Mouse (Mus musculus) heart, adult 2 months (tissue): ENCODE results near the gene Nt5e. TPM values are rescaled to one million over a fixed set of nuclear protein-coding genes. Genes with fewer than 3 reads are reported as not detected.

ENCODE experiments used
- DNase-seq, 2 experiments: peaks; one replicate each; pipeline ENCODE4 v3.0.0; 2021
- H3K27ac ChIP-seq: fragments of 200-600 bp; 2 replicates; pipeline ENCODE4 v1.8.1; 2022
- H3K27me3 ChIP-seq: fragments of 200-500 bp; 2 replicates; pipeline ENCODE4 v1.6.1; 2012; ENCODE audit warnings: mild to moderate bottlenecking, low read length, inconsistent platforms, mixed read lengths; ENCODE audit not compliant: control insufficient read depth, insufficient read depth
- H3K36me3 ChIP-seq: fragments of 200-500 bp; 2 replicates; pipeline ENCODE4 v1.6.1; 2012; ENCODE audit warnings: low read length, inconsistent platforms; ENCODE audit not compliant: control insufficient read depth, insufficient read depth
- H3K4me1 ChIP-seq: fragments of 200-500 bp; 2 replicates; pipeline ENCODE4 v1.6.1; 2011; ENCODE audit warnings: low read length; ENCODE audit not compliant: control insufficient read depth, insufficient read depth
- H3K4me3 ChIP-seq: fragments of 200-600 bp; 2 replicates; pipeline ENCODE4 v1.8.1; 2022
- H3K79me2 ChIP-seq: fragments of 200-500 bp; replicated peaks from 2 replicates; pipeline ENCODE4 v1.6.1; 2012; ENCODE audit warnings: mild to moderate bottlenecking, inconsistent platforms, low read length, moderate library complexity, mixed read lengths; ENCODE audit not compliant: control insufficient read depth, insufficient read depth
- H3K9ac ChIP-seq: fragments of 200-500 bp; 2 replicates; pipeline ENCODE4 v1.6.1; 2012; ENCODE audit warnings: low read depth, mild to moderate bottlenecking, control low read depth, inconsistent platforms, low read length, mixed read lengths
- CTCF ChIP-seq: fragments of 200-600 bp; IDR thresholded peaks from 2 replicates; pipeline ENCODE4 v1.8.1; 2022; ENCODE audit warnings: antibody characterized with exemption, mild to moderate bottlenecking, moderate library complexity
- EP300 ChIP-seq: fragments of 200-500 bp; IDR thresholded peaks from 2 replicates; pipeline ENCODE4 v1.6.1; 2011; ENCODE audit warnings: low read depth, low read length, control low read depth; ENCODE audit not compliant: insufficient read depth
- POLR2A ChIP-seq: fragments of 200-500 bp; IDR thresholded peaks from 2 replicates; pipeline ENCODE4 v1.6.1; 2011; ENCODE audit warnings: mild to moderate bottlenecking, low read depth, low read length, control low read depth; ENCODE audit not compliant: insufficient read depth
- WGBS: fragments of 180-500 bp; shearing (Covaris S2); methylation state at CpG from one replicate; pipeline ENCODE4 v1.1.7; 2018; 5-methylcytosine and 5-hydroxymethylcytosine counted together
- intact Hi-C: fragments of 180-260 bp; cut with DNase I; formaldehyde crosslinking; loops from one replicate; pipeline ENCODE4 v1.15.1; 2025
- polyA plus RNA-seq: library from polyadenylated mRNA; depleted of rRNA; stranded (reverse); fragments of >200 nt; gene quantifications from 2 replicates; pipeline ENCODE4 v1.2.3, GENCODE M21; 2012
- total RNA-seq, 2 experiments: library from RNA; stranded (reverse); gene quantifications; 2 replicates each; pipeline ENCODE4 v1.2.3; 2021

Gene Nt5e
- total and polyA plus RNA-seq, 3 experiments = 8.1 to 15.5 (median 13.4) TPM

DNA sequence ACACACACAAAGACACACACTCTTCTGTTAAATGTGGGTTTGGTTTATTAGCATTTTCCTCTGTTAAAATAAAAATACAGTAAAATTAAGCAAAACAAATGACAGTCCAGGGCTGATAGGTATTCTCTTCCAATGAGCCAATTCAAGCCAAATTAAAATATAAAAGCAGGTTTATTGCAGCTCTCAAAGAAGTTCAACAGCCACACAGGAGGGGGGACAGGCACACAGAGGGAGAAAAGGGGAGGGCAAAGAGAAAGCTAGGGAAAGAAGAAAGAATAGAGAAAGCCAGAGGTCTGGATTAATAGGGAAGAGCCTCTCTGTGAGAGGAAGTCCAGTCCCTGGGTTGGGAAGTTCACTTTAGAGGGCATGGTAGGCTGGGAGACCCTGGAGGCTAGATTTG, 7.8 kb upstream of the Nt5e start:
- Histone ChIP-seq H3K79me2 (no peaks in the 10 kb centered on the region), H3K36me3 (no peaks in the 10 kb centered on the region), H3K9ac (no peak overlapping the region), H3K27ac (no peak overlapping the region), H3K27me3 (no peaks in the 10 kb centered on the region), H3K4me3 (no peak overlapping the region), H3K4me1 (no peaks in the 10 kb centered on the region)
- no peak for DNase-seq
- intact Hi-C loops = no loop called here
- TF ChIP-seq POLR2A (no peak), EP300 (no peak), CTCF (no peak)

DNA sequence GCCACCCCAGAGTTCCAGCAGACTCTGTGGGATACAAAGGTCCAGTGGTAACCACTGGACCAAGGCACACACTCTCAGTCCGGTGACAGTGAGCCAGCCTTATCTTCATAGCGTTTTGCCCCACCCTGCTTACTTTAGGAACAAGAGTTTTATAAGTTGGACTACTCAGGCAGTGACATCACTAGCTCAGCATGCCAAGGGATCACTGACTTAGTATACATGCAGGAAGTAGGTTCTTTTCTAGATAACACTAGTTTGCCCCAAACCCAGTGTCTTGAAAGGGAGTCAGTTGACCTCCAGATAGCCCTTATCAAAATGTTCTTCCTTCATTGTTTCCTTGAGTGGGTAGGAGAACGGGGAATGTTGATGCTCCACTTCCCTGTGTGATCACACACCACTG, 2.4 kb upstream of the Nt5e start:
- Histone ChIP-seq H3K4me1 (no peaks in the 10 kb centered on the region), H3K4me3 (no peak overlapping the region), H3K27me3 (peaks cover 2% of the 10 kb centered on the region; the same call in 1 of the 2 replicates), H3K36me3 (no peaks in the 10 kb centered on the region), H3K9ac (no peak overlapping the region), H3K79me2 (no peaks in the 10 kb centered on the region), H3K27ac (no peak overlapping the region)
- TF ChIP-seq EP300 (no peak), CTCF (no peak), POLR2A (no peak)
- no peak for DNase-seq
- intact Hi-C loops = no loop called here
- 47% methylated on average over 3 of the region's 3 CpGs for WGBS

GRCm38 (mm10) chr9:88328666-88329065, 1.7 kb downstream of the Nt5e start:
- DNase-seq = no peak
- Histone ChIP-seq H3K27ac (peak overlapping the region; percentile 81), H3K9ac (no peak overlapping the region), H3K4me1 (no peaks in the 10 kb centered on the region), H3K36me3 (peaks cover 3% of the 10 kb centered on the region), H3K27me3 (peaks cover 2% of the 10 kb centered on the region; the same call in 1 of the 2 replicates), H3K79me2 (no peaks in the 10 kb centered on the region), H3K4me3 (peak overlapping the region; percentile 57)
- no peak for TF ChIP-seq EP300
- no peak for TF ChIP-seq CTCF
- no peak for TF ChIP-seq POLR2A
- 50% methylated on average over 5 of the region's 5 CpGs for WGBS
- intact Hi-C loops = loop anchor here (2.0 kb wide), 1 partner anchor 32 kb away; no protein-coding TSS in a partner anchor

DNA sequence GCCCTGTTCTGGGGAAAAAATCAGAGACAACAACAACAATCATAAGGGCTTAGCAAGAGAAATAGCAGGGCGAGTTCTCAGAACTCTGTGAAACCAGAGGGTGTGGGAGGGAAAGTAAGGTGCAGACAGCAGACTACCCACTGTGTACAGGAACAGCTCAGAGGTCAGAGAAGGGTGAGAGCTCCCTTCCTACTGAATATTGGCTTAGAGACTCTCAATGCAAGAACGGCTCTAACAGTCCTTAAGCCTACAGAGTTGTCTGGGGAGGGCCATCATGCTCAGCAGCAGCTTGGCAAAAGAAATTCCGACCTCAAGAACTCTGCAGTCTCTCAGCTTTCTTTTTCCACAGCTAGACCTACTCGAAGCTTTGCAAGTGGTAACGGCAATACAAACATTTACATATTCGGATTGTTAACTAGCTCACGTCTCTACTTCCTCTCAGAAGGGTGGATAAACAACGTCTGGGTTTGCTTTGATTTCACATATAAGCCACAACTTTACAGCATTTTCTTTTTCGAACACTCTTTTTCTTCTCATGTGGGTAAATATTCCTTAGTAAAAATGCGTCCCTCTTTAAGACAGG, 2.3 kb downstream of the Nt5e start:
- peak overlapping the region; percentile 58 for H3K9ac ChIP-seq
- no peaks in the 10 kb centered on the region for H3K4me1 ChIP-seq
- H3K36me3 ChIP-seq = peaks cover 3% of the 10 kb centered on the region
- intact Hi-C loops = loop anchor here (2.0 kb wide), 1 partner anchor 32 kb away; no protein-coding TSS in a partner anchor
- H3K79me2 ChIP-seq = no peaks in the 10 kb centered on the region
- H3K4me3 ChIP-seq = peak overlapping the region; percentile 22; the same call in 1 of the 2 replicates
- DNase-seq = no peak
- no peak for TF ChIP-seq EP300
- peak overlapping the region; percentile 36; the same call in 1 of the 2 replicates for H3K27ac ChIP-seq
- peaks cover 2% of the 10 kb centered on the region; the same call in 1 of the 2 replicates for H3K27me3 ChIP-seq
- WGBS = 35% methylated on average over 10 of the region's 10 CpGs

GRCm38 (mm10) chr9:88330316-88330715, 3.3 kb downstream of the Nt5e start:
- Histone ChIP-seq H3K79me2 (no peaks in the 10 kb centered on the region), H3K4me1 (no peaks in the 10 kb centered on the region), H3K27me3 (peaks cover 2% of the 10 kb centered on the region; the same call in 1 of the 2 replicates), H3K4me3 (no peak overlapping the region), H3K27ac (no peak overlapping the region), H3K36me3 (peaks cover 5% of the 10 kb centered on the region), H3K9ac (no peak overlapping the region)
- intact Hi-C loops = no loop called here
- no peak for TF ChIP-seq POLR2A
- WGBS = 61% methylated on average over 3 of the region's 3 CpGs
- no peak for DNase-seq

DNA sequence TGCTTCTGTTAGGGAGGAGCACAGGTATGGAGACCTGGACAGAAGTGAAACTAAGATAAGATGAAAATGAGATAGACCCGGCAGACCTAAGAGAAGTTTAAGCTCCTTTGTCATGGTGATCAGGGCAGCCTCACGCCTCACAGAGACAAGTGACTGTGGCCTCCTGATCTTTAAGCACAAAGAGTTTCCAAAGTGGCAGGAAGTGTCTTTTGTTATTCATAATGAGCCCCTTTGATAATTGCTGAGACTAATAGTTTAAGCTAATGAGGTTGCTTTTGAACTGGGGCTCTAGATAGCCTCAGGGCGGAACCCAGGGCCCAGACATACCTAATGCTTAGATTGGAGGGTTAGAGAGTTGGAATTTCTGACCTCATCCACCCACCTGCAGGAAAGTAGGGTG, 5.5 kb downstream of the Nt5e start:
- Histone ChIP-seq H3K27me3 (peaks cover 2% of the 10 kb centered on the region; the same call in 1 of the 2 replicates), H3K4me3 (no peak overlapping the region), H3K27ac (no peak overlapping the region), H3K9ac (no peak overlapping the region), H3K79me2 (no peaks in the 10 kb centered on the region), H3K36me3 (peaks cover 5% of the 10 kb centered on the region), H3K4me1 (no peaks in the 10 kb centered on the region)
- intact Hi-C loops = no loop called here
- WGBS = 57% methylated on average over 3 of the region's 3 CpGs
- DNase-seq = no peak
- TF ChIP-seq CTCF (no peak), EP300 (no peak), POLR2A (no peak)
